Mouse (Mus musculus) ES-Bruce4 (cell line): ENCODE data around the gene Rpl10a. TPM values are rescaled to one million over a fixed set of nuclear protein-coding genes. Genes with fewer than 3 reads are reported as not detected.

ENCODE experiments used
- H3K27ac ChIP-seq: 2 replicates; pipeline ENCODE4 v1.5.1; 2012; ENCODE audit warnings: low read length, inconsistent platforms; ENCODE audit not compliant: insufficient read depth
- H3K27me3 ChIP-seq: 2 replicates; pipeline ENCODE4 v1.6.1; 2012; ENCODE audit warnings: mild to moderate bottlenecking, low read length, inconsistent platforms; ENCODE audit not compliant: control insufficient read depth, poor library complexity, insufficient read depth, severe bottlenecking
- H3K36me3 ChIP-seq: 2 replicates; pipeline ENCODE4 v1.6.1; 2012; ENCODE audit warnings: inconsistent platforms, mild to moderate bottlenecking, low read length, moderate library complexity; ENCODE audit not compliant: control insufficient read depth, poor library complexity, insufficient read depth, severe bottlenecking
- H3K4me1 ChIP-seq: one replicate; pipeline ENCODE4 v1.8.1; 2011; ENCODE audit warnings: low read length; ENCODE audit not compliant: control insufficient read depth, insufficient read depth
- H3K4me3 ChIP-seq: 2 replicates; pipeline ENCODE4 v1.5.1; 2011; ENCODE audit warnings: low read depth, mild to moderate bottlenecking, low read length
- H3K9ac ChIP-seq: 2 replicates; pipeline ENCODE4 v1.6.1; 2012; ENCODE audit warnings: low read depth, mild to moderate bottlenecking, inconsistent platforms; ENCODE audit not compliant: poor library complexity, severe bottlenecking
- H3K9me3 ChIP-seq: replicated peaks from 2 replicates; pipeline ENCODE4 v1.6.1; 2012; ENCODE audit warnings: mild to moderate bottlenecking, low read length, inconsistent platforms; ENCODE audit not compliant: control insufficient read depth, poor library complexity, insufficient read depth, severe bottlenecking
- CTCF ChIP-seq: IDR thresholded peaks from one replicate; pipeline ENCODE4 v1.8.1; 2011; ENCODE audit warnings: low read depth, low read length
- EP300 ChIP-seq: IDR thresholded peaks from 2 replicates; pipeline ENCODE4 v1.6.1; 2011; ENCODE audit warnings: low read depth, low read length; ENCODE audit not compliant: insufficient read depth
- POLR2A ChIP-seq: IDR thresholded peaks from one replicate; pipeline ENCODE4 v1.8.1; 2011; ENCODE audit warnings: low read length; ENCODE audit not compliant: insufficient read depth
- polyA plus RNA-seq: library from polyadenylated mRNA; stranded (reverse); fragments of >200 nt; gene quantifications from 2 replicates; pipeline ENCODE4 v1.2.4, GENCODE M21; 2011; ENCODE audit warnings: low read depth; ENCODE audit not compliant: missing spikeins, insufficient read depth, insufficient read length

The Rpl10a gene
- polyA plus RNA-seq, 1 experiment: 1,875 TPM

- Histone ChIP-seq H3K4me1 (peaks cover 2% of the 10 kb centered on the region), H3K36me3 (no peaks in the 10 kb centered on the region), H3K27me3 (no peaks in the 10 kb centered on the region), H3K9ac (no peak overlapping the region), H3K27ac (no peak overlapping the region), H3K9me3 (no peaks in the 10 kb centered on the region), H3K4me3 (no peak overlapping the region)
- TF ChIP-seq POLR2A: no peak
- TF ChIP-seq CTCF: no peak
- no peak for TF ChIP-seq EP300
Observed at GRCm38 (mm10) chr17:28311366-28312132, 16.7 kb upstream of the Rpl10a start.

DNA sequence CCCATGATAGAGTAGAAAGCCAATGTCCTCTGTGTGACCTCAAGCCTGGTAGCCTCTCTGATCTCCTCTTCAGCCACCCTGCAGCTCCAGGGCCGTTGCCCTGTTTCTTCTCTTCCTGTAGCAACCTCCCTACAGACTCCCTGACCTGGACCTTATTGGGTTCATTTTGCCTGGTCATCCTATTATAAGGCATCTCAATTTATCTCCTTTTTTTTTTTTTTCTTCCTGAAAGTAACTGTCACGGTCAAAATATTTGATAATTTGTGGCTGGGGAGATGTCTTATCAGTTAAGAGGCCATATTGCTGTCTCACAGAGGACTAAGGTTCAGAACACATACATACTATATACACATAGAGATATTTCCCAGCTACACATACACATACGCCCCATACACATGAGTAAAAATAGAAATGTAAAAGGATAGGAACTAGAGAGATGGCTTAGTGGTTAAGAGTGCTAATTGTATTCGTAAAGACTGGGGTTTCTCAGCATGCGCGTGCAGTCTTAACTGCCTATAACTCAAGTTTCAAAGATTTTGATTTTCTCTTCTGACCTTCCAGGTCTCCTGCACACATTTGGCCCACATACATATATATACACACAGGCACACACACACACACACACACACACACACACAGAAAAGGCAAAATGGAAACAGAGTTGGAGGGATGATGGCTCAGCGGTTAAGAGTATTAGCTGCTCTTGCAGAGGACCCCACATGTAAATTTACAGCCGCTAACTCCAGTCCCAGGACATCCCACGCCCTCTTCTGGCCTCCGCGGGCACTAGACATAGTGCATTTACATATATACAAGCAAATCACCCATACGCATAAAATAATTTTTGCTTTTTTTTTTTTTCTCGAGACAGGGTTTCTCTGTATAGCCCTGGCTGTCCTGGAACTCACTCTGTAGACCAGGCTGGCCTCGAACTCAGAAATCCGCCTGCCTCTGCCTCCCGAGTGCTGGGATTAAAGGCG is 15.7 kb upstream of the Rpl10a start:
- Histone ChIP-seq H3K27ac (no peak overlapping the region), H3K36me3 (peaks cover 2% of the 10 kb centered on the region; the same call in 1 of the 2 replicates), H3K4me1 (peaks cover 2% of the 10 kb centered on the region), H3K9me3 (no peaks in the 10 kb centered on the region), H3K27me3 (no peaks in the 10 kb centered on the region), H3K9ac (peak overlapping the region; percentile 49), H3K4me3 (peak overlapping the region; percentile 67)
- TF ChIP-seq POLR2A (no peak), CTCF (peak; percentile 40), EP300 (no peak)

- TF ChIP-seq CTCF: no peak
- TF ChIP-seq POLR2A: peak; percentile 76
- TF ChIP-seq EP300: no peak
- Histone ChIP-seq H3K4me1 (peaks cover 2% of the 10 kb centered on the region), H3K36me3 (peaks cover 9% of the 10 kb centered on the region), H3K4me3 (peak within 1 kb of the TSS; percentile 88), H3K27ac (no peak within 1 kb of the TSS), H3K9me3 (no peaks in the 10 kb centered on the region), H3K9ac (peak within 1 kb of the TSS; percentile 92), H3K27me3 (no peaks in the 10 kb centered on the region)
Observed at GRCm38 (mm10) chr17:28313212-28313879, 14.9 kb upstream of the Rpl10a start, which contains the start of gene Fance. Fance (plus strand) TSS chr17:28313519.

DNA sequence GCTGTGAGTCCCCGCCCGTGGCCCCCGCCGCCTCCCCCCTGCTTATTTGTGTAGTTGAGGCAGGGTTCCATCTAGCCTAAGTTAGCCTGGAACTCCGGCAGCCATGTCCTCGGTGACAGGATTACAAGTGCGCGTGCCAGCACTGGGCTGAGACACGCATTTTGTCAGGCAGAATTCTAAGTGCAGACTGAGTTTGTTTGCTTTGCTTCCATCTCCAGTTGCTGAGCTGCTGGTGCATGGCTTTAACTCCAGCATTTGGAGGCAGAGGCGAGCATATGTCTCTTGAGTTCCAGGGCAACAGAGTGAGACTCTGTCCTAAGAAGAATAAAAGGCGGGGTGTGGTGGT is 14.4 kb upstream of the Rpl10a start:
- TF ChIP-seq CTCF (no peak), EP300 (no peak)
- no peaks in the 10 kb centered on the region for H3K4me1 ChIP-seq
- no peak overlapping the region for H3K27ac ChIP-seq
- H3K9ac ChIP-seq: peak overlapping the region; percentile 92
- H3K9me3 ChIP-seq: no peaks in the 10 kb centered on the region
- H3K4me3 ChIP-seq: peak overlapping the region; percentile 88
- H3K36me3 ChIP-seq: peaks cover 11% of the 10 kb centered on the region
- no peaks in the 10 kb centered on the region for H3K27me3 ChIP-seq

DNA sequence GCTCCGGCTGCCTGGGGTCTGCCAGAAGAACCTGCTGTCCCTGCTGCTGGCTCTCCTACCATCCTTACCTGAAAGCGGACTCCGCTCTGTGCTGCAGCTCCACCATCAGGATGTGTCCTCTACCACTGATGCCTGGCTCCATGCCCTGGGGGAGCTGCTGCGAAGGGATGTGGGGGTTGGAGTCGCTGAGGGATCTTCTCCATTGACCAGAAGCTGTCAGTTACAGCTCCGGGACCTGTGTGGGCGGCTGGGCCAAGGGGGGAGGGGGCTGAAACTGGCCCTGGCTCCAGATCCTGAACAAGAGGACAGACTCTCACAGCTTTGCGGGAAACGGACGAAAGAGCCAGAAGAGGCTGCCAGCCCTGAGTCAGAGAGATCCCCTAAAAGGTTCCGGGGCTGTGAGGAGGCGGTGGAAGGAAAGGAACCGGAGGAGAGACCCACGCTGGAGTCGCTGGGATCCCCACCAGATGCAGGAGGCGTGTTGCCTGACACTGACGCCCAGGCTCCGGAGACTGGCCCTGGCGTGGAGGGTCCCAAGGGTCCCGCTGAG is 12.6 kb upstream of the Rpl10a start:
- Histone ChIP-seq H3K4me1 (no peaks in the 10 kb centered on the region), H3K36me3 (peaks cover 12% of the 10 kb centered on the region), H3K9ac (no peak overlapping the region), H3K4me3 (no peak overlapping the region), H3K27ac (no peak overlapping the region), H3K9me3 (no peaks in the 10 kb centered on the region), H3K27me3 (no peaks in the 10 kb centered on the region)
- TF ChIP-seq EP300 (no peak), CTCF (no peak), POLR2A (no peak)
